Mouse (Mus musculus) spleen, postnatal 14 days (tissue): ENCODE data around the gene Bcl2l1.
A peak's percentile ranks its signal among the peaks of the same experiment; 100 is the strongest.

Experiments
- DNase-seq, 2 experiments: peaks; one replicate each; pipeline ENCODE4 v3.0.0; 2021 to 2022; ENCODE audit warnings: low spot score in 2 of 2

Bcl2l1 gene

GRCm38 (mm10) chr2:152737306-152738221, 94.0 kb downstream of the Bcl2l1 start:
- no peak for DNase-seq

- DNase-seq: no peak
Measured at GRCm38 (mm10) chr2:152736748-152737147, 94.8 kb downstream of the Bcl2l1 start.

GRCm38 (mm10) chr2:152736090-152736601, 95.4 kb downstream of the Bcl2l1 start, which contains the start of gene Id1:
Gene Id1 (plus strand): TSS chr2:152736251.
- peak; percentile 19 to 43 for DNase-seq

- DNase-seq: peak; percentile 25 to 64
Measured at GRCm38 (mm10) chr2:152734984-152735383, 96.5 kb downstream of the Bcl2l1 start.

GRCm38 (mm10) chr2:152734501-152734900, 97.0 kb downstream of the Bcl2l1 start:
- DNase-seq: no peak

GRCm38 (mm10) chr2:152733201-152733600, 98.3 kb downstream of the Bcl2l1 start:
- DNase-seq: no peak
